Mouse (Mus musculus) embryo, embryonic 10.5 days (tissue): ENCODE data around the gene Gm9040.
"Not testable (repeated sequence)": the region's sequence is repeated elsewhere in the genome, so short reads cannot be mapped to it uniquely, and the experiment has no call there.

ENCODE experiments used
- DNase-seq: peaks from one replicate; pipeline ENCODE4 v3.0.0-alpha.2; 2015; ENCODE audit warnings: low spot score

Gene Gm9040

DNA sequence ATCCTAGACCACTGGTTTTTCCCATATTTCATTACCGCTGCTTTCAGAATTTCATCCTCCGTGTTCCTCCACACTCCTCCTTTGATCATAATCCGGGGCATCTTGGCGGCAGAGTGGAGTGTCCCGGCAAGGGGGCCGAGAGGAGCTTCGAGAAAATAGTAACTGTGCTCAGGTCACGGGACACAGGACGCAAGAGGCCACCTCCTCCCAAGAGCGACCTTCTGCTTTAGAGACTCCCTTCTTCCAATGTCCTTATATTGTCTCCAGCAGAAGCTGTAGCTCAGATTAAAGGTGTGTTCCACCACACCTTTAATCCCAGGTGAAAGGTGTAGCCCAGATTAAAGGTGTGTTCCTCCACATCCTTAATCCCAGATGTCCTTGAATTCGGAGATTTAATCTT lies at the start of gene Gm9040:
Gene Gm9040, minus strand, starts transcription at position 101 of the 400 bp plus-strand sequence.
- not testable (repeated sequence) for DNase-seq

DNA sequence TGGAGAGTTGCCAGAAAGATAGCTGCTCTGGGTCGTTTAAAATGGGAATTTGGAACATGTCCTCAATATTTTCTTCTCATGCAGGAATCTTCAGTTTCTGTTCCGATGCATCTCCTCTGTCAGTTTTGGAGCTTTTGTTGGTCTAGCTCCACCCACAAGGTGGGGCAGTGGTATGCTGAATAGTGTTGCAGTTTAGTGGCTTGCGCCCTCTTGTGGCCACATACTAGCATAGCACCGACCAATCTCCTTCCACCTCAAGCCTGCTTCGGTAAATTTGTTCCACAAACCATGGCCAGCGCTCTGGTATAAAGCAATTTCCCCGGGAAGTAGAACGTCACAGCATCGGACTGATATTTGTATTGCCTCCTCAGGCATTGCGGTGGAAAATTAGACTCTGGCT lies 43.7 kb upstream of the Gm9040 start:
- peak; percentile 95 for DNase-seq

GRCm38 (mm10) chr10:118369518-118369917 lies 42.7 kb upstream of the Gm9040 start:
- DNase-seq: no peak

DNA sequence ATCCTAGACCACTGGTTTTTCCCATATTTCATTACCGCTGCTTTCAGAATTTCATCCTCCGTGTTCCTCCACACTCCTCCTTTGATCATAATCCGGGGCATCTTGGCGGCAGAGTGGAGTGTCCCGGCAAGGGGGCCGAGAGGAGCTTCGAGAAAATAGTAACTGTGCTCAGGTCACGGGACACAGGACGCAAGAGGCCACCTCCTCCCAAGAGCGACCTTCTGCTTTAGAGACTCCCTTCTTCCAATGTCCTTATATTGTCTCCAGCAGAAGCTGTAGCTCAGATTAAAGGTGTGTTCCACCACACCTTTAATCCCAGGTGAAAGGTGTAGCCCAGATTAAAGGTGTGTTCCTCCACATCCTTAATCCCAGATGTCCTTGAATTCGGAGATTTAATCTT lies 27.2 kb upstream of the Gm9040 start, which contains the start of gene Gm9049:
Gene Gm9049, minus strand, starts transcription at position 101 of the 400 bp plus-strand sequence.
- not testable (repeated sequence) for DNase-seq

GRCm38 (mm10) chr10:118348579-118348978 lies 21.8 kb upstream of the Gm9040 start, which contains the start of gene Gm9048:
Gene Gm9048, minus strand, starts transcription at chr10:118348679.
- DNase-seq: not testable (repeated sequence)

GRCm38 (mm10) chr10:118343155-118343554 lies 16.4 kb upstream of the Gm9040 start, which contains the start of gene Gm9046:
Gene Gm9046, minus strand, starts transcription at chr10:118343255.
- DNase-seq: not testable (repeated sequence)

- not testable (repeated sequence) for DNase-seq
Observed at GRCm38 (mm10) chr10:118337731-118338130, 11.0 kb upstream of the Gm9040 start, which contains the start of gene Gm9045. Gene Gm9045, minus strand, starts transcription at chr10:118337831.

DNA sequence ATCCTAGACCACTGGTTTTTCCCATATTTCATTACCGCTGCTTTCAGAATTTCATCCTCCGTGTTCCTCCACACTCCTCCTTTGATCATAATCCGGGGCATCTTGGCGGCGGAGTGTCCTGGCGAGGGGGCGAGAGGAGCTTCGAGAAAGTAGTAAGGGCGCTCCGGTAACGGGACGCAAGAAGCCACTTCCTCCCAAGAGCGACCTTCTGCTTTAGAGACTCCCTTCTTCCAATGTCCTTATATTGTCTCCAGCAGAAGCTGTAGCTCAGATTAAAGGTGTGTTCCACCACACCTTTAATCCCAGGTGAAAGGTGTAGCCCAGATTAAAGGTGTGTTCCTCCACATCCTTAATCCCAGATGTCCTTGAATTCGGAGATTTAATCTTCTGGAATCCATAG lies 5.5 kb upstream of the Gm9040 start, which contains the start of gene Gm9044:
Gene Gm9044, minus strand, starts transcription at position 101 of the 400 bp plus-strand sequence.
- DNase-seq: not testable (repeated sequence)

DNA sequence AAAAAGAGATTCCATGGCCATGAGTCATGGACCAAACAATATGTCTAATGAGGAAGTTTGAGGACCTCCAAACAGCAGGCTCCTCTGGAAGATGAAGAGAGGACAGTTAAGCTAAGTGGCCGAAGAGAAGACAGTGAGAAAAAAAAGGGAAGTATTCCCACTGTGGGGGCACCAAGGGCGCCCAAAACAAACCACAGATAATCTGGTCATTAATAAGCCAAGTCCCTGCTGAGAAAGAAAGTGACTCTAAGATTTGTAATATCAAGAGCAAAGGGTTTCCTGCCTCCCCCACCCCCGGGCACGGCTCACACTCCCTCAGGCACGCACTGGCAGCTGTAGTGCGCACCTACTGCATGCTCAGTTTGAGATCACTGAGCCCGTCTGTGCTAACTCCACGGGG lies 7.7 kb downstream of the Gm9040 start:
- no peak for DNase-seq

DNA sequence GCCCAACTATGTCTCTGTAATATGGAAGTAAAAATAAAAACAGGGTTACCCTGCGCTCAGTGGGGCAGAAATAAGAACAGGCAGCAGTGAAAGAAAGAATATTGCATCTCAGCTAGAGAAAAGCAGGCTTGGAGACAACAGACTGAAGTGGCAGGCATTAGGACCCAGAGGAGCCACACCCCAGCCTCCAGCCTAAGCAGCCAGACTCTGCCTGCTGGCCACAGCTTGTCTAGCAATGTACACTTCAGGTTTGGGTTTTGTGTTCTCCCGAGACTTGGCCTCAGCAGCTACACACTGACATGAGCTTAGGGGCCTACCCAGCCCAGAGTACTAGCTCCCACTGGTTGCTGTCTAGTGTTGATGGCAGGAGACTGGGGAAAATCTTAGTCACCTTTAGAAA lies 24.6 kb downstream of the Gm9040 start:
- DNase-seq: not testable (repeated sequence)

- no peak for DNase-seq
Observed at GRCm38 (mm10) chr10:118294938-118295337, 31.8 kb downstream of the Gm9040 start, which contains the start of gene Iltifb. Gene Iltifb, minus strand, starts transcription at chr10:118295038.

DNA sequence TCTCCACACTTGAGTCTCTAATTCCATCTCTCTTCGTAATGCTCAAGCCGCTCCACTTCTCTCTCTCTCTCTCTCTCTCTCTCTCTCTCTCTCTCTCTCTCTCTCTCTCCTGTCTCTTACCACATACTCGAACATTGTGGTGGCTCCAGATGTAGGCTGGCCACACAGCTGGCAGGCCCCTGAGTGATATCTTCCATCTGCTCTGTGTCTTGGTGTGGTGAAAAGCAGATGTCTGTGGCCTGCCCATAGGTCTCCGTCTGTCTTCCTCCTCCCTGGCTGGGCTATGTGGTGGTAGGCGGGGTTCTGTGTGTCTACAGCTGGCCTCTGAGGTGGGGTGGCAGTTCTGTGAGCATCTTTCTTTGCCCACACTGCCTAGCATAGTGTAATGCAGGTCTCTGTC lies 43.8 kb downstream of the Gm9040 start:
- DNase-seq: not testable (repeated sequence)

- not testable (repeated sequence) for DNase-seq
Observed at GRCm38 (mm10) chr10:118282565-118282964, 44.2 kb downstream of the Gm9040 start.

- DNase-seq: not testable (repeated sequence)
Observed at GRCm38 (mm10) chr10:118278069-118278468, 48.7 kb downstream of the Gm9040 start.
